Comparison of ENCODE assay signal across 8 mouse cellular contexts in the genomic region with DNA sequence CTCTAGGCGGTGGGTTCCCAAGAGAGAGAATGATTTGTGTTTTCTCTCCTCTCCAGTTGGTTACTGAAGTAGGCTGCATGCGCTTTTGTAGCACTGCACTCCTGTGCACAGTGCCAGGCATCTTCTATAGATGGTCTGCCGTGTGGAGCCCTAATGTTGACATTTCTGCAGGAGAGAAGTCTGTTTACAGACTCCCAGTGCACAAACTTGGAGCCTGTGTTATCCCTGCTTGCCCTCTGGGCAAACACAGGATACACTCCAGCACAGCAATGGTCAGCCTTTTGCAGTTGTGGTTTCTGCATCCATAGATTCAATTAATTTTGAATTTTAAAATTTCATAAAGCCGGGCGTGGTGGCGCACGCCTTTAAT. TPM values are rescaled to one million over a fixed set of nuclear protein-coding genes. Genes with fewer than 3 reads are reported as not detected.
A peak's percentile ranks its signal among the peaks of the same experiment; 100 is the strongest.
DNase-seq lines count a peak whose midpoint lies in the region; ATAC-seq and TF ChIP-seq lines count a peak whose summit lies in the region.

No protein-coding gene starts in this region.

- no peak for TF ChIP-seq POLR2A in MEL (IDR thresholded peaks at IDR 0.05; ENCODE audit: control insufficient read depth in 1 of 2, insufficient read depth in 1 of 2, low read depth in 1 of 2, low read length in 2 of 2, poor library complexity in 1 of 2)

- peaks cover 62% of the 10 kb centered on the region for H3K4me1 ChIP-seq in heart, embryonic 13.5 days
- H3K4me1 ChIP-seq in MEL (ENCODE audit: control insufficient read depth in 1 of 2, insufficient read depth in 2 of 2, low read length in 2 of 2): peaks cover 13 to 18% of the 10 kb centered on the region in 2 experiments
- H3K4me1 ChIP-seq in forebrain, embryonic 16.5 days (replicated peaks; ENCODE audit: control insufficient read depth, insufficient read depth, low read length): peaks cover 51% of the 10 kb centered on the region

- intact Hi-C loops in left cerebral cortex, postnatal 4 days (cut with DNase I): no loop called here

- H3K36me3 ChIP-seq in heart, embryonic 13.5 days: no peaks in the 10 kb centered on the region
- peaks cover 0 to 20% of the 10 kb centered on the region in 2 experiments; a peak in 2 of 4 replicates for H3K36me3 ChIP-seq in MEL (ENCODE audit: control insufficient read depth in 1 of 2, insufficient read depth in 2 of 2, low read length in 2 of 2)
- H3K36me3 ChIP-seq in forebrain, embryonic 16.5 days (ENCODE audit: control insufficient read depth, insufficient read depth): no peaks in the 10 kb centered on the region
- H3K36me3 ChIP-seq in macrophage (ENCODE audit: inconsistent target): no peaks in the 10 kb centered on the region

- ATAC-seq in heart, embryonic 13.5 days (ENCODE audit: extremely low read depth, insufficient number of reproducible peaks, low FRiP score, low TSS enrichment): no peak
- ATAC-seq in forebrain, embryonic 16.5 days: no peak

- DNase-seq in heart, postnatal 4 days: no peak
- no peak for DNase-seq in MEL (ENCODE audit: low read depth, low spot score)
- no peak for DNase-seq in left cerebral cortex, postnatal 4 days
- no peak for DNase-seq in ovary, adult 18-20 months (ENCODE audit: low spot score)
- no peak for DNase-seq in cerebellum, adult 9-10 months

- H3K4me3 ChIP-seq in heart, embryonic 13.5 days: 0 out of 2 replicates have a peak overlapping the region, but pooled peaks have one; percentile 7
- H3K4me3 ChIP-seq in MEL (ENCODE audit: control insufficient read depth in 1 of 2, insufficient read depth in 1 of 2, low read depth in 2 of 2, low read length in 2 of 2) (no peak overlapping the region), macrophage (ENCODE audit: inconsistent target) (no peak overlapping the region)
- H3K4me3 ChIP-seq in forebrain, embryonic 16.5 days (replicated peaks; ENCODE audit: low read length): no peak overlapping the region

- no peaks in the 10 kb centered on the region for H3K9me3 ChIP-seq in heart, embryonic 13.5 days
- no peaks in the 10 kb centered on the region for H3K9me3 ChIP-seq in MEL (replicated peaks; ENCODE audit: insufficient read depth, low read length)
- no peaks in the 10 kb centered on the region for H3K9me3 ChIP-seq in forebrain, embryonic 16.5 days (ENCODE audit: control insufficient read depth, low read length)

- no peak for TF ChIP-seq RAD21 in MEL (IDR thresholded peaks at IDR 0.05; ENCODE audit: low read depth, low read length)

- peak overlapping the region; percentile 89 for H3K27ac ChIP-seq in heart, embryonic 13.5 days (replicated peaks)
- peak overlapping the region; percentile 92; the same call in 1 of the 2 replicates for H3K27ac ChIP-seq in MEL (ENCODE audit: control insufficient read depth, low read depth, low read length)
- H3K27ac ChIP-seq in forebrain, embryonic 16.5 days (ENCODE audit: low read length): peak overlapping the region; percentile 79
- H3K27ac ChIP-seq in macrophage: peak overlapping the region; percentile 65

- WGBS in heart, embryonic 13.5 days: 61% methylated on average over 7 of the region's 7 CpGs
- WGBS in forebrain, embryonic 16.5 days: 63% methylated on average over 7 of the region's 7 CpGs
- WGBS in macrophage (ENCODE audit: missing documents): 78% methylated on average over 7 of the region's 7 CpGs

- H3K27me3 ChIP-seq in heart, embryonic 13.5 days (replicated peaks): no peaks in the 10 kb centered on the region
- no peaks in the 10 kb centered on the region for H3K27me3 ChIP-seq in MEL (ENCODE audit: control insufficient read depth in 1 of 2, insufficient read depth in 2 of 2, low read length in 2 of 2)
- no peaks in the 10 kb centered on the region for H3K27me3 ChIP-seq in forebrain, embryonic 16.5 days (replicated peaks; ENCODE audit: control insufficient read depth, insufficient read depth, low read length)

- no peak for TF ChIP-seq EP300 in MEL (IDR thresholded peaks at IDR 0.05; ENCODE audit: low read depth in 1 of 2, low read length in 2 of 2)

- peak overlapping the region; percentile 66 for H3K4me2 ChIP-seq in heart, embryonic 13.5 days
- H3K4me2 ChIP-seq in forebrain, embryonic 16.5 days (ENCODE audit: low read length): peak overlapping the region; percentile 21; the same call in 1 of the 2 replicates

- TF ChIP-seq CTCF in MEL (IDR thresholded peaks at IDR 0.05 in 2 of 3, conservative IDR thresholded peaks at IDR 0.05 in 1 of 3; ENCODE audit: control insufficient read depth in 1 of 3, insufficient read depth in 1 of 3, low read depth in 2 of 3, low read length in 3 of 3, poor library complexity in 1 of 3, severe bottlenecking in 1 of 3): no peak

- H3K9ac ChIP-seq in heart, embryonic 13.5 days: peak overlapping the region; percentile 69
- no peak overlapping the region; the same call in 1 of the 2 replicates for H3K9ac ChIP-seq in MEL (ENCODE audit: control insufficient read depth, low read depth, low read length, poor library complexity, severe bottlenecking)
- H3K9ac ChIP-seq in forebrain, embryonic 16.5 days (replicated peaks; ENCODE audit: low read depth, low read length): peak overlapping the region; percentile 25

- H3K79me2 ChIP-seq in MEL (ENCODE audit: control insufficient read depth, insufficient read depth, low read length, poor library complexity): peaks cover 4% of the 10 kb centered on the region
- peaks cover 50% of the 10 kb centered on the region; the same call in 1 of the 2 replicates for H3K79me2 ChIP-seq in macrophage (ENCODE audit: inconsistent target)

TF ChIP-seq in MEL, 35 proteins besides CTCF, POLR2A, EP300 and RAD21:
- TF ChIP-seq POLR2AphosphoS2 (IDR thresholded peaks at IDR 0.05; ENCODE audit: low read length): no peak
- TF ChIP-seq CHD2 (IDR thresholded peaks at IDR 0.05; ENCODE audit: low read length): no peak
- TF ChIP-seq MAX (IDR thresholded peaks at IDR 0.05; ENCODE audit: low read length): no peak
- TF ChIP-seq BHLHE40 (IDR thresholded peaks at IDR 0.05; ENCODE audit: borderline replicate concordance, low read depth, low read length): no peak
- no peak for TF ChIP-seq GABPA (IDR thresholded peaks at IDR 0.05; ENCODE audit: low read depth, low read length)
- no peak for TF ChIP-seq GATA1 (IDR thresholded peaks at IDR 0.05; ENCODE audit: low read depth, low read length)
- TF ChIP-seq ZKSCAN1 (IDR thresholded peaks at IDR 0.05; ENCODE audit: low read depth, low read length): no peak
- TF ChIP-seq USF2 (IDR thresholded peaks at IDR 0.05; ENCODE audit: borderline replicate concordance in 1 of 2, insufficient read depth in 1 of 2, low read depth in 1 of 2, low read length in 2 of 2): no peak
- no peak for TF ChIP-seq MAZ (IDR thresholded peaks at IDR 0.05; ENCODE audit: low read depth, low read length)
- TF ChIP-seq MAFK (IDR thresholded peaks at IDR 0.05; ENCODE audit: borderline replicate concordance, low read depth, low read length): no peak

RNA-seq across cellular contexts. Expression of a gene that starts 13.2 kb away (rescaled TPM):
- 8.9 and 11.9 TPM in 2 replicates for polyA plus RNA-seq in heart, embryonic 13.5 days (2015; fragmentation: Nextera tagmentation; extraction: Ambion mirVana)
- total RNA-seq in heart, postnatal 4 days (2021): 10 to 100 TPM; 28.9 to 32.3 TPM
- total RNA-seq in MEL (2012; rRNA removed): 10.2 and 12.3 TPM in 2 replicates
- polyA plus RNA-seq in MEL (2012; ENCODE audit: insufficient read depth in 1 of 2, insufficient read length in 2 of 2, low read depth in 1 of 2, low replicate concordance in 2 of 2, missing spikeins in 1 of 2) (10 to 100 TPM; 22.7 to 28.3 TPM), macrophage (2018) (26.1 to 55.7 TPM (median 27.5 TPM) in 3 replicates)
- polyA plus RNA-seq in forebrain, embryonic 16.5 days (2015; fragmentation: Nextera tagmentation; extraction: Ambion mirVana): 19.5 and 22.6 TPM in 2 replicates
- total RNA-seq in macrophage (2018; cell fraction: chromatin; rRNA removed): 10 to 100 TPM in 9 of 26 experiments, 1 to 10 TPM in 13, under 1 TPM in 4; 0.55 to 26.7 (median 4.7) TPM
- total RNA-seq in macrophage (2018; cell fraction: cytosol; rRNA removed): 10 to 100 TPM in 13 of 26 experiments, 1 to 10 TPM in 13; 2.4 to 62.4 (median 17.2) TPM
- total RNA-seq in macrophage (2018; cell fraction: nucleus; rRNA removed): 10 to 100 TPM in 13 of 26 experiments, 1 to 10 TPM in 13; 2.8 to 56.2 (median 9.7) TPM
- total RNA-seq in left cerebral cortex, postnatal 4 days (2021): 10 to 100 TPM; 90.4 to 93.5 TPM

RNA-seq across cellular contexts. Expression of a gene that starts 40.3 kb away (rescaled TPM):
- polyA plus RNA-seq in heart, embryonic 13.5 days (2015; fragmentation: Nextera tagmentation; extraction: Ambion mirVana): 213 and 243 TPM in 2 replicates
- total RNA-seq in heart, postnatal 4 days (2021): 10 to 100 TPM; 77.4 to 81.8 TPM
- total RNA-seq in MEL (2012; rRNA removed): 353 and 414 TPM in 2 replicates
- polyA plus RNA-seq in MEL (2012; ENCODE audit: insufficient read depth in 1 of 2, insufficient read length in 2 of 2, low read depth in 1 of 2, low replicate concordance in 2 of 2, missing spikeins in 1 of 2) (100 to 1,000 TPM in 1 of 2 experiments, not detected in 1; 429 TPM), macrophage (2018) (106 to 127 TPM (median 113 TPM) in 3 replicates)
- polyA plus RNA-seq in forebrain, embryonic 16.5 days (2015; fragmentation: Nextera tagmentation; extraction: Ambion mirVana): 265 and 266 TPM in 2 replicates
- total RNA-seq in macrophage (2018; cell fraction: chromatin; rRNA removed): 10 to 100 TPM in 21 of 26 experiments, 1 to 10 TPM in 5; 3.3 to 39.8 (median 21.6) TPM
- total RNA-seq in macrophage (2018; cell fraction: cytosol; rRNA removed): 100 to 1,000 TPM in 13 of 26 experiments, 10 to 100 TPM in 13; 67.4 to 197 (median 110) TPM
- 10 to 100 TPM; 13.8 to 96.6 (median 42.6) TPM for total RNA-seq in macrophage (2018; cell fraction: nucleus; rRNA removed)
- 10 to 100 TPM; 98.8 to 99.0 TPM for total RNA-seq in left cerebral cortex, postnatal 4 days (2021)
